Mouse (Mus musculus) megakaryocyte, embryonic 14.5 days (primary cell): ENCODE results near the gene Simc1.

Source experiments
- FLI1 ChIP-seq: IDR thresholded peaks from 2 replicates; pipeline ENCODE4 v1.6.1; 2012; ENCODE audit warnings: low read length, inconsistent platforms, mixed read lengths
- GATA1 ChIP-seq: IDR thresholded peaks from 3 replicates; pipeline ENCODE4 v1.6.1; 2012; ENCODE audit warnings: mixed read lengths, low read length, inconsistent platforms, borderline replicate concordance

- TF ChIP-seq GATA1 (no peak), FLI1 (no peak)
Observed at GRCm38 (mm10) chr13:54520221-54520620, 16.6 kb downstream of the Simc1 start.
